Comparison of ENCODE assay signal across 8 mouse cellular contexts in the genomic region with DNA sequence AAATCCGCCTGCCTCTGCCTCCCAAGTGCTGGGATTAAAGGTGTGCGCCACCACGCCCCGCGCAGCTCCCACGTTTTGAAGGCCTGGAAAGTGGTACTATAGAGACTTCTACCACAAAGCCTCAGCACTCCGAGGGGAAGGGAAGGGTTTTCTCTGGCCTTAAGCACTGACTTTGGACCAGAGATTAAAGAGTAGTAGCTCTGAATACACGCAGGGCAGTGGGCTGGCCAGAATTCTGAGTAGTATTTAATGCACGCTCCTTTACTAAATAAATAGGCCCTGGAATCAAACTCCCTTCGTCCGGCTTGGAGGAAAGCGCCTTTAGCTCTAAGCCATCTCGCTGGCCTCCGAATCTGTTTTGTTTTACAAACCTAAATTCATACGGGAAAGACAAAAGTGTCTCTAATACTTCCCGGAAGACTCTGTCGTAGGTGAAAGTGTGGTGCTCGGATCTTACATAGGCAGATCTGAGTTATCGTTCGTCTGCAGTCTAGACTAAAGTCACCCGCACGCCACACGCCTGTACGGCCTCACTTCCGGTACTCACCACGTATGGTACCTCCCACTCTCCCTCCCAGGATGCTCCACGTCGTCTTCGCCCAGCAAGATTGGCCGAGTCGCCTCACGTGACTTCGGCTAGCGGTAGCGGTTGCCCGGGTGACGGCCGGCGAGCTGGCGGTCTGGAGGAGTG. TPM values are rescaled to one million over a fixed set of nuclear protein-coding genes. Genes with fewer than 3 reads are reported as not detected.
DNase-seq lines count a peak whose midpoint lies in the region; ATAC-seq lines count a peak whose summit lies in the region.

Gene Armc9 (plus strand): TSS at position 648 of the 691 bp plus-strand sequence.

- ATAC-seq in hindbrain, embryonic 11.5 days (ENCODE audit: low FRiP score): peak; percentile 99

- H3K4me3 ChIP-seq in hindbrain, embryonic 11.5 days (ENCODE audit: low read depth, low read length): peak within 1 kb of the TSS; percentile 55

- no peaks in the 10 kb centered on the region for H3K9me3 ChIP-seq in hindbrain, embryonic 11.5 days (ENCODE audit: control insufficient read depth, low read length)

- 4% methylated on average over 40 of the region's 40 CpGs for WGBS in hindbrain, embryonic 11.5 days

- peak within 1 kb of the TSS; percentile 60 for H3K4me2 ChIP-seq in hindbrain, embryonic 11.5 days (replicated peaks; ENCODE audit: low read depth, low read length)

- H3K27me3 ChIP-seq in hindbrain, embryonic 11.5 days (ENCODE audit: control insufficient read depth, insufficient read depth, low read length): no peaks in the 10 kb centered on the region

- peak; percentile 96 for DNase-seq in MN1 (ENCODE audit: low spot score)
- peak; percentile 92 for DNase-seq in cerebellum, adult 9-10 months
- peak; percentile 95 to 97 for DNase-seq in frontal cortex, adult 2 months (ENCODE audit: extremely low spot score in 1 of 2, low spot score in 1 of 2)
- DNase-seq in hindbrain, embryonic 11.5 days (ENCODE audit: low spot score): peak; percentile 92
- DNase-seq in layer of hippocampus, postnatal 10 days (ENCODE audit: low spot score in 2 of 2): peak; percentile 90 to 93
- DNase-seq in lung, postnatal 10 days: peak; percentile 97
- peak; percentile 93 for DNase-seq in ovary, postnatal 36 days (ENCODE audit: low spot score)
- DNase-seq in thymus, postnatal 25 days: peak; percentile 93

- no peaks in the 10 kb centered on the region for H3K36me3 ChIP-seq in hindbrain, embryonic 11.5 days (ENCODE audit: control insufficient read depth, insufficient read depth, low read length)

- H3K9ac ChIP-seq in hindbrain, embryonic 11.5 days (ENCODE audit: low read depth, low read length): peak within 1 kb of the TSS; percentile 60

- H3K27ac ChIP-seq in hindbrain, embryonic 11.5 days (ENCODE audit: low read depth, low read length): peak within 1 kb of the TSS; percentile 53

- peaks cover 4% of the 10 kb centered on the region; the same call in 1 of the 2 replicates for H3K4me1 ChIP-seq in hindbrain, embryonic 11.5 days (replicated peaks; ENCODE audit: control insufficient read depth, insufficient read depth, low read length)

RNA-seq across cellular contexts. Expression of gene Armc9, which starts in this region (rescaled TPM):
- 33.9 and 35.5 TPM in 2 replicates for polyA plus RNA-seq in frontal cortex, adult 2 months (2012; rRNA removed)
- polyA plus RNA-seq in hindbrain, embryonic 11.5 days (2014; fragmentation: Nextera tagmentation; extraction: Ambion mirVana): 33.9 and 36.1 TPM in 2 replicates
- 10 to 100 TPM; 38.8 to 40.3 TPM for total RNA-seq in layer of hippocampus, postnatal 10 days (2021)

Comparison
In these comparisons a context has a peak if more than half of its experiments do, and no peak if none do; other contexts are left out.
1. Peak in every context shown above with its lines: DNase-seq, ATAC-seq, H3K4me3 ChIP-seq and H3K27ac ChIP-seq.